Mouse (Mus musculus) liver, postnatal 0 days (tissue): ENCODE measurements around the gene Polk.

Experiments used
- CTCF ChIP-seq: sonication (generic); IDR thresholded peaks from 2 replicates; pipeline ENCODE4 v1.5.1; 2016; ENCODE audit warnings: antibody characterized with exemption, low read depth
- EP300 ChIP-seq: IDR thresholded peaks from 2 replicates; pipeline ENCODE4 v1.6.1; 2016; ENCODE audit warnings: antibody characterized with exemption, low read depth, mild to moderate bottlenecking

DNA sequence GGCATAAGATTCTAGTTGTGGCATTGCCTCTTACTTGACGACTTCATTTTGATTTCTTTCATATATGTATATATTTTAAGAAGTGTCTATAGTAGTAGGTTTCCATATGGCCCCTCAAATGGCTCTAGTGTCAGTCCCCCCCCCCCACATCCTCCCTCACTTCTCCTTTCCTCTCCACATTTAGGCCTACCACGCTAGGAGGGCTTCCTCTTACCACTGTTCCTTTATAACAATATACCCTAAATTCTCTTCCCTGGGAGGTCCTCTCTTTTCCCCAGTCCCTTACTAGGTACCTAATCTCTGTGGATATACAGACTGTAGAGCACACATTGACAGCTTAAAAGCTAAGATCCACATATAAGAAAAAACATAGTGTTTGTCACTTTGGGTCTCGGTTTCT is 21.1 kb downstream of the Polk start:
- TF ChIP-seq CTCF (no peak), EP300 (no peak)
